Mouse (Mus musculus) ES-E14 (cell line): ENCODE data around the gene Chrna1. TPM values are rescaled to one million over a fixed set of nuclear protein-coding genes. Genes with fewer than 3 reads are reported as not detected.

ENCODE experiments used
- DNase-seq: peaks from one replicate; pipeline ENCODE4 v3.0.0-alpha.2; 2013; ENCODE audit warnings: low read depth, low spot score
- H3K27ac ChIP-seq: 2 replicates; pipeline ENCODE4 v1.5.1; 2012; ENCODE audit warnings: low read depth, mild to moderate bottlenecking, low read length, moderate library complexity, mixed read lengths; ENCODE audit not compliant: poor library complexity, insufficient read depth, severe bottlenecking
- H3K36me3 ChIP-seq: 2 replicates; pipeline ENCODE4 v1.6.1; 2012; ENCODE audit warnings: mild to moderate bottlenecking, low read length, moderate library complexity, mixed read lengths; ENCODE audit not compliant: control insufficient read depth, poor library complexity, insufficient read depth, severe bottlenecking
- H3K4me1 ChIP-seq, 2 experiments: fragments of 150-350 bp in 1 of 2; sonication (generic) in 1 of 2; 2 replicates each; pipeline ENCODE4 v1.6.1; 2012; ENCODE audit warnings: low read length in 2 of 2, mild to moderate bottlenecking in 1 of 2, mixed read lengths in 1 of 2; ENCODE audit not compliant: control insufficient read depth in 2 of 2, insufficient read depth in 2 of 2, poor library complexity in 1 of 2
- H3K4me3 ChIP-seq, 2 experiments: fragments of 150-350 bp in 1 of 2; sonication (generic) in 1 of 2; 2 replicates each; pipeline ENCODE4 v1.5.1; 2012; ENCODE audit warnings: low read length in 2 of 2, low read depth in 1 of 2, mild to moderate bottlenecking in 1 of 2, mixed read lengths in 1 of 2; ENCODE audit not compliant: insufficient read depth in 1 of 2, poor library complexity in 1 of 2, severe bottlenecking in 1 of 2
- H3K9ac ChIP-seq: 2 replicates; pipeline ENCODE4 v1.6.1; 2012; ENCODE audit warnings: low read depth, mild to moderate bottlenecking, low read length, mixed read lengths; ENCODE audit not compliant: poor library complexity, insufficient read depth, severe bottlenecking
- H3K9me3 ChIP-seq: fragments of 150-350 bp; sonication (generic); 2 replicates; pipeline ENCODE4 v1.6.1; 2012; ENCODE audit warnings: low read depth, mild to moderate bottlenecking, low read length; ENCODE audit not compliant: control insufficient read depth, insufficient read depth
- CHD2 ChIP-seq: IDR thresholded peaks from 2 replicates; pipeline ENCODE4 v1.6.1; 2014; ENCODE audit warnings: mild to moderate bottlenecking, low read depth, low read length, inconsistent platforms
- HCFC1 ChIP-seq: IDR thresholded peaks from 2 replicates; pipeline ENCODE4 v1.6.1; 2012; ENCODE audit warnings: low read length, inconsistent platforms, borderline replicate concordance; ENCODE audit not compliant: insufficient read depth
- MAFK ChIP-seq: IDR thresholded peaks from 2 replicates; pipeline ENCODE4 v1.6.1; 2014; ENCODE audit warnings: mild to moderate bottlenecking, low read depth, low read length, inconsistent platforms; ENCODE audit not compliant: insufficient read depth
- ZC3H11A ChIP-seq: IDR thresholded peaks from 2 replicates; pipeline ENCODE4 v1.6.1; 2012; ENCODE audit warnings: low read depth, mild to moderate bottlenecking, inconsistent platforms, low read length, borderline replicate concordance
- ZNF384 ChIP-seq: IDR thresholded peaks from 2 replicates; pipeline ENCODE4 v1.6.1; 2012; ENCODE audit warnings: low read depth, low read length, inconsistent platforms
- in situ Hi-C, 2 experiments: fragments of 600-800 bp; cut with MboI; formaldehyde crosslinking; loops; one replicate each; pipeline ENCODE4 v1.15.1; 2025; ENCODE audit warnings: low sequenced_read_pairs in 2 of 2, inconsistent platforms in 1 of 2; ENCODE audit not compliant: unreplicated experiment in 2 of 2
- total RNA-seq: library from RNA; depleted of rRNA; stranded (reverse); fragments of 300-350 nt; gene quantifications from 2 replicates; pipeline ENCODE4 v1.2.3, GENCODE M21; 2012

Chrna1 gene
- total RNA-seq, 1 experiment, result 0.13 TPM

DNA sequence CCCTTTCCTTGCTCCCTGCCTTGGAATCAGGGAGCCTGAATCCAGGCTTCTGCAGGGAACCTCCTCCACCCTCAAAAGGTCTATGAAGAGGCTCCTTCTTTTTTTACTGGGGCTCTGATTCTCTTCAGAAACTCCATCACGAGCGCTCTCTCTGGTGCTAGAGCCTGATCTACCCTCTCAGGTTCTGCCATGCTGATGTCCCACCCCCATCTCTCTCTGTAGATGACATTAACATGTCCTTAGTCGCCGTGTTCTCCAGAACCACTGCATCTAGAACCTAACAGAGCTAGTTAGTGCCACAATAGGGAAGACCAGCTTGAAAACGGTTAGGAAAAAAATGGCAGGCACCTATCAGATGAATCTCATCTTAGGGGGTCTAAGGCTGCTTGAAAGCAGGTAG is 16.2 kb upstream of the Chrna1 start:
- H3K27ac ChIP-seq, result no peak overlapping the region
- TF ChIP-seq HCFC1 (no peak), MAFK (no peak), CHD2 (no peak), ZNF384 (no peak), ZC3H11A (no peak)

DNA sequence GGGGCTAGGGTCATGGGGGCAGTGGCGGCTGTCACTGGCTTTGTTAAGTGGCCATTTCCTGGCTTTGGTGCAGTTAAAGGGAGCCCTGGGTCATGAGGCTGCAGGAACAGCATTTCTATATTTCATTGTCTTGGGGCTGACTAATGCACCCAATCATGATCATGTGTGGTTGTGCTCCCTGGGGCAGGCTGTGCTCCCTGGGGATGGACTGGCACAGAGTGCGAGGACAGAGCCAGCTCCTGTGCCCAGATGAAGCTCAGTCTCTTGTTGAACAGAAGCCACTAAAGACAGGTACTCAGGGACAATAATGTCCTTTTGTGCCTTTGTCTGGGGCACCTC is 12.9 kb upstream of the Chrna1 start:
- H3K36me3 ChIP-seq, result no peaks in the 10 kb centered on the region
- H3K27ac ChIP-seq, result no peak overlapping the region
- DNase-seq, result no peak
- H3K4me3 ChIP-seq, result no peak overlapping the region
- in situ Hi-C loops, result no loop called here
- peaks cover 3 to 17% of the 10 kb centered on the region in 2 experiments; a peak in 1 of 4 replicates for H3K4me1 ChIP-seq
- TF ChIP-seq HCFC1 (no peak), ZC3H11A (no peak), CHD2 (no peak)
- H3K9me3 ChIP-seq, result no peaks in the 10 kb centered on the region
- H3K9ac ChIP-seq, result no peak overlapping the region

More for the DNA sequence above, 16.2 kb upstream of the Chrna1 start:
- in situ Hi-C loops, result no loop called here
- H3K4me1 ChIP-seq, result peaks cover 3 to 17% of the 10 kb centered on the region in 2 experiments; a peak in 1 of 4 replicates
- no peak overlapping the region for H3K4me3 ChIP-seq
- no peak overlapping the region for H3K9ac ChIP-seq
- no peaks in the 10 kb centered on the region for H3K9me3 ChIP-seq
- no peaks in the 10 kb centered on the region for H3K36me3 ChIP-seq
- no peak for DNase-seq

DNA sequence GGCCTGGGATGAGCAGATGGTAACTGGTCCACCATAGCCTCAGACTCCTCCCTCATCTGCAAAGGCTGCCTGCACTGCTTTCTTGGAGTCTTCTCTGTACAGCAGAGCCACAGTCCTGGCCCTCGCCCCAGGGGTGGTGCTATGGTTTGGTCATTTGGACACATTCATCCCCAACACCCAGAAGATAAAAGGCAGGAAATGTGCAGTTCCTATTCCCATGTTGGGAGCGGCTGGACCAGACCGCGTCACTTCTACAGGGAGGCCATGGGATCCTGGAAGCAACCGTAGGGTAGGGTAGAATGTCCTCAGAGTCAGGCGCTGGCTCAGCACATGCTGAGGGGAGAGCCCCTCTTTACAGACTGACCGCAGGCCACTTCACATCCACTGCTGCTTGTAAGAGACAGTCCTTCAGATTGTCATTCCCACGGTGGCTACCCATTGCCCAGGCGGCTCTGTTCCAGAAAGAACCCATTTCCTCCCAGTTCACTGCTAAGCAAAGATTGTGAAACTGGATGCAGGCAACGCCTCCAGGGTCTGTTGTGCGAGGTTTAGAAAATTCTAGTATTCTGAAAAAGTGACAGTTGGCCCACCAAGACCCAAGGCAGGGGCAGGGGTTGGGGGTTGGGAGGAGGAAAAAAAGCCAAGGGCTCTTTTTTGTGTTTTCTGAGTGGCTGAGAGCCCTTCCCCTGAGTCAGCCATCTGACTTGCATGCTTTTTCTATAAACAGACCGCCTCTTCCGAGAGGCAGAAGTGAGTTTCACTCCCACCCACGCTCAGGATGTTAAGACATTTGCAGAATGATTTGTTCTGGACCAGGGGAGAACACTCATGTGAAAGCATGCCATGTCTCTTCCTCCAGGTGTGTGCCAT is 12.3 kb upstream of the Chrna1 start:
- no peak overlapping the region for H3K4me3 ChIP-seq
- in situ Hi-C loops, result no loop called here
- H3K9me3 ChIP-seq, result no peaks in the 10 kb centered on the region
- H3K9ac ChIP-seq, result no peak overlapping the region
- TF ChIP-seq MAFK (no peak), ZNF384 (no peak), ZC3H11A (no peak), HCFC1 (no peak)
- H3K36me3 ChIP-seq, result no peaks in the 10 kb centered on the region
- H3K4me1 ChIP-seq, result peaks cover 3 to 12% of the 10 kb centered on the region in 2 experiments; a peak in 1 of 4 replicates
- DNase-seq, result no peak
- no peak overlapping the region for H3K27ac ChIP-seq

DNA sequence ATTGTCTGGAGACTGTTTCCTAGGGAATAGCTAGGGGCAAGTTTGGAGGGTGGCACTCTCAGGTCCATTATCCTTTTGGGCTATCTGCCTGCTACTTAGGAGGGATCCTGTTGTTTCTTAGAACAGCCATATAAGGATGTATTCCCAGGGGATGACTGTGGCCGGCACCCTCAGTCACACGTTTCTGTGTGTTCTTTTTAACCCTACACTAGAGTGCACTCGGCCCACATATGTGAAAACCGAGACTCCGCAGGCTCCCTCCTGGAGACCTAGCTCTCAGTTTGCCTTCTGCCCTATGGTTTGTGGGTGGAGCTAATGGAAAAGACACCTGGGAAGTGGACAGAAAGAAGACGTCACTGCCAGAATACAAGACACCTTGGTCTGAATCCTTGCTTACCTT is 11.1 kb upstream of the Chrna1 start:
- Histone ChIP-seq H3K4me3 (no peak overlapping the region), H3K9me3 (no peaks in the 10 kb centered on the region), H3K4me1 (peaks cover 0 to 2% of the 10 kb centered on the region in 2 experiments; a peak in 1 of 4 replicates), H3K27ac (no peak overlapping the region), H3K9ac (no peak overlapping the region), H3K36me3 (no peaks in the 10 kb centered on the region)
- in situ Hi-C loops, result no loop called here
- TF ChIP-seq MAFK (no peak), HCFC1 (no peak), CHD2 (no peak), ZC3H11A (no peak)
- DNase-seq, result no peak
